Mouse (Mus musculus) liver, embryonic 13.5 days (tissue): ENCODE data around the gene Tspan11. TPM values are rescaled to one million over a fixed set of nuclear protein-coding genes. Genes with fewer than 3 reads are reported as not detected.
A peak's percentile ranks its signal among the peaks of the same experiment; 100 is the strongest.

Experiments used
- ATAC-seq: fragments of 200-750 bp; cut with Nextera tagmentation; 2 replicates; pipeline ENCODE4 v1.8.0; 2017; ENCODE audit warnings: low read depth, mild to moderate bottlenecking, moderate number of reproducible peaks, moderate library complexity
- DNase-seq: peaks from one replicate; pipeline ENCODE4 v3.0.0; 2022
- H3K27ac ChIP-seq: fragments of 300-500 bp; sonication (generic); 2 replicates; pipeline ENCODE4 v1.5.1; 2015; ENCODE audit warnings: moderate library complexity, mild to moderate bottlenecking, inconsistent platforms
- H3K27me3 ChIP-seq: fragments of 300-500 bp; sonication (generic); 2 replicates; pipeline ENCODE4 v1.6.1; 2015; ENCODE audit warnings: mild to moderate bottlenecking, inconsistent platforms
- H3K36me3 ChIP-seq: fragments of 300-500 bp; sonication (generic); 2 replicates; pipeline ENCODE4 v1.6.1; 2015; ENCODE audit warnings: mild to moderate bottlenecking, inconsistent platforms
- H3K4me1 ChIP-seq: fragments of 300-500 bp; sonication (generic); replicated peaks from 2 replicates; pipeline ENCODE4 v1.6.1; 2015; ENCODE audit warnings: inconsistent platforms
- H3K4me2 ChIP-seq: fragments of 300-500 bp; sonication (generic); 2 replicates; pipeline ENCODE4 v1.6.1; 2015; ENCODE audit warnings: inconsistent platforms, mild to moderate bottlenecking, moderate library complexity
- H3K4me3 ChIP-seq: fragments of 300-500 bp; sonication (generic); replicated peaks from 2 replicates; pipeline ENCODE4 v1.5.1; 2015; ENCODE audit warnings: mild to moderate bottlenecking, inconsistent platforms
- H3K9ac ChIP-seq: fragments of 300-500 bp; sonication (generic); 2 replicates; pipeline ENCODE4 v1.6.1; 2015; ENCODE audit warnings: mild to moderate bottlenecking, inconsistent platforms
- H3K9me3 ChIP-seq: fragments of 300-500 bp; sonication (generic); replicated peaks from 2 replicates; pipeline ENCODE4 v1.6.1; 2016; ENCODE audit warnings: inconsistent platforms
- WGBS: fragments of 180-500 bp; shearing (Covaris S2); methylation state at CpG from one replicate; pipeline ENCODE4 v1.1.7; 2015; ENCODE audit not compliant: insufficient replicate concordance; 5-methylcytosine and 5-hydroxymethylcytosine counted together
- polyA plus RNA-seq: library from polyadenylated mRNA; unstranded; fragments of >200 nt; fragmentation: Nextera tagmentation; extraction: Ambion mirVana; gene quantifications from 2 replicates; pipeline ENCODE4 v1.2.1, GENCODE M21; 2015

Gene Tspan11
- polyA plus RNA-seq, 1 experiment from 2014 or later: 0.21 TPM

GRCm38 (mm10) chr6:127989624-127990212 lies 102.3 kb downstream of the Tspan11 start:
- H3K27ac ChIP-seq: no peak overlapping the region
- no peak for DNase-seq
- 67% methylated on average over 11 of the region's 11 CpGs for WGBS

GRCm38 (mm10) chr6:127991509-127992176 lies 104.3 kb downstream of the Tspan11 start:
- DNase-seq: no peak
- H3K9ac ChIP-seq: no peak overlapping the region
- no peak overlapping the region for H3K4me2 ChIP-seq
- H3K4me3 ChIP-seq: no peak overlapping the region
- H3K4me1 ChIP-seq: no peaks in the 10 kb centered on the region; the same call in 1 of the 2 replicates
- H3K36me3 ChIP-seq: no peaks in the 10 kb centered on the region
- no peak overlapping the region for H3K27ac ChIP-seq
- WGBS: 50% methylated on average over 11 of the region's 11 CpGs
- peak; percentile 16; the same call in 1 of the 2 replicates for ATAC-seq
- no peaks in the 10 kb centered on the region for H3K9me3 ChIP-seq
- H3K27me3 ChIP-seq: no peaks in the 10 kb centered on the region

More at GRCm38 (mm10) chr6:127989624-127990212, 102.3 kb downstream of the Tspan11 start:
- H3K9ac ChIP-seq: no peak overlapping the region
- H3K36me3 ChIP-seq: no peaks in the 10 kb centered on the region
- no peaks in the 10 kb centered on the region for H3K9me3 ChIP-seq
- H3K27me3 ChIP-seq: 0 out of 2 replicates have a peak, but pooled peaks cover 2% of the 10 kb centered on the region
- H3K4me2 ChIP-seq: no peak overlapping the region
- no peak for ATAC-seq
- H3K4me1 ChIP-seq: no peaks in the 10 kb centered on the region; the same call in 1 of the 2 replicates
- H3K4me3 ChIP-seq: no peak overlapping the region

GRCm38 (mm10) chr6:127992993-127993392 lies 105.6 kb downstream of the Tspan11 start:
- 77% methylated on average over 8 of the region's 8 CpGs for WGBS

GRCm38 (mm10) chr6:127996928-127997327 lies 109.5 kb downstream of the Tspan11 start:
- Histone ChIP-seq H3K36me3 (no peaks in the 10 kb centered on the region), H3K4me2 (no peak overlapping the region), H3K4me1 (no peaks in the 10 kb centered on the region; the same call in 1 of the 2 replicates), H3K9ac (no peak overlapping the region), H3K9me3 (no peaks in the 10 kb centered on the region), H3K4me3 (no peak overlapping the region), H3K27ac (no peak overlapping the region), H3K27me3 (no peaks in the 10 kb centered on the region)
- ATAC-seq: no peak
- no peak for DNase-seq
- WGBS: 68% methylated on average over 5 of the region's 5 CpGs

More at GRCm38 (mm10) chr6:127992993-127993392, 105.6 kb downstream of the Tspan11 start:
- no peak overlapping the region for H3K4me3 ChIP-seq
- no peak overlapping the region for H3K27ac ChIP-seq
- no peak overlapping the region for H3K9ac ChIP-seq
- H3K4me1 ChIP-seq: no peaks in the 10 kb centered on the region; the same call in 1 of the 2 replicates
- no peaks in the 10 kb centered on the region for H3K36me3 ChIP-seq
- no peaks in the 10 kb centered on the region for H3K27me3 ChIP-seq
- no peak overlapping the region for H3K4me2 ChIP-seq
- DNase-seq (no peak), ATAC-seq (no peak)
- no peaks in the 10 kb centered on the region for H3K9me3 ChIP-seq

GRCm38 (mm10) chr6:127999118-127999517 lies 111.7 kb downstream of the Tspan11 start:
- no peak overlapping the region for H3K9ac ChIP-seq
- H3K9me3 ChIP-seq: no peaks in the 10 kb centered on the region
- DNase-seq (no peak), ATAC-seq (no peak)
- no peaks in the 10 kb centered on the region for H3K27me3 ChIP-seq
- H3K4me2 ChIP-seq: no peak overlapping the region
- H3K36me3 ChIP-seq: no peaks in the 10 kb centered on the region
- H3K27ac ChIP-seq: no peak overlapping the region
- WGBS: 46% methylated on average over 2 of the region's 2 CpGs
- no peaks in the 10 kb centered on the region for H3K4me1 ChIP-seq
- no peak overlapping the region for H3K4me3 ChIP-seq

- no peak for DNase-seq
- Histone ChIP-seq H3K9me3 (no peaks in the 10 kb centered on the region), H3K4me3 (no peak overlapping the region), H3K27ac (no peak overlapping the region), H3K4me1 (no peaks in the 10 kb centered on the region), H3K4me2 (no peak overlapping the region), H3K36me3 (no peaks in the 10 kb centered on the region), H3K27me3 (no peaks in the 10 kb centered on the region), H3K9ac (no peak overlapping the region)
- 59% methylated on average over 3 of the region's 3 CpGs for WGBS
- no peak for ATAC-seq
Measured at GRCm38 (mm10) chr6:128000777-128001176, 113.4 kb downstream of the Tspan11 start.

GRCm38 (mm10) chr6:128001587-128001986 lies 114.2 kb downstream of the Tspan11 start:
- no peaks in the 10 kb centered on the region for H3K9me3 ChIP-seq
- no peak for ATAC-seq

GRCm38 (mm10) chr6:128002104-128002503 lies 114.7 kb downstream of the Tspan11 start:
- ATAC-seq (no peak), DNase-seq (no peak)
- no peaks in the 10 kb centered on the region for H3K36me3 ChIP-seq
- H3K9ac ChIP-seq: no peak overlapping the region
- 73% methylated on average over 10 of the region's 10 CpGs for WGBS
- H3K4me1 ChIP-seq: no peaks in the 10 kb centered on the region
- H3K9me3 ChIP-seq: no peaks in the 10 kb centered on the region
- H3K4me3 ChIP-seq: no peak overlapping the region
- no peak overlapping the region for H3K4me2 ChIP-seq
- no peaks in the 10 kb centered on the region for H3K27me3 ChIP-seq
- H3K27ac ChIP-seq: no peak overlapping the region

More at GRCm38 (mm10) chr6:128001587-128001986, 114.2 kb downstream of the Tspan11 start:
- no peak overlapping the region for H3K4me3 ChIP-seq
- DNase-seq: no peak
- no peak overlapping the region for H3K9ac ChIP-seq
- no peaks in the 10 kb centered on the region for H3K36me3 ChIP-seq
- 60% methylated on average over 1 of the region's 1 CpGs for WGBS
- H3K27ac ChIP-seq: no peak overlapping the region
- H3K4me1 ChIP-seq: no peaks in the 10 kb centered on the region
- H3K27me3 ChIP-seq: no peaks in the 10 kb centered on the region
- no peak overlapping the region for H3K4me2 ChIP-seq

GRCm38 (mm10) chr6:128002667-128003066 lies 115.3 kb downstream of the Tspan11 start:
- DNase-seq: no peak
- 68% methylated on average over 4 of the region's 4 CpGs for WGBS
- H3K36me3 ChIP-seq: no peaks in the 10 kb centered on the region
- H3K4me3 ChIP-seq: no peak overlapping the region
- H3K27me3 ChIP-seq: no peaks in the 10 kb centered on the region
- ATAC-seq: no peak
- H3K4me1 ChIP-seq: no peaks in the 10 kb centered on the region
- no peaks in the 10 kb centered on the region for H3K9me3 ChIP-seq
- H3K27ac ChIP-seq: no peak overlapping the region
- H3K9ac ChIP-seq: no peak overlapping the region
- H3K4me2 ChIP-seq: no peak overlapping the region

- H3K4me2 ChIP-seq: no peak overlapping the region
- H3K4me1 ChIP-seq: peaks cover 5% of the 10 kb centered on the region; the same call in 1 of the 2 replicates
- H3K9ac ChIP-seq: no peak overlapping the region
- no peak overlapping the region for H3K27ac ChIP-seq
- H3K4me3 ChIP-seq: no peak overlapping the region
- H3K27me3 ChIP-seq: no peaks in the 10 kb centered on the region
- ATAC-seq: no peak
- no peaks in the 10 kb centered on the region for H3K36me3 ChIP-seq
- H3K9me3 ChIP-seq: no peaks in the 10 kb centered on the region
- 64% methylated on average over 5 of the region's 5 CpGs for WGBS
- no peak for DNase-seq
Measured at GRCm38 (mm10) chr6:128003542-128003941, 116.2 kb downstream of the Tspan11 start.
